Mouse (Mus musculus) kidney, postnatal 36 days (tissue): Measurements from ENCODE around the gene Ndufb6.
A peak's percentile ranks its signal among the peaks of the same experiment; 100 is the strongest.
"Not testable (repeated sequence)": the region's sequence is repeated elsewhere in the genome, so short reads cannot be mapped to it uniquely, and the experiment has no call there.

Experiments
- DNase-seq, 2 experiments: peaks; one replicate each; pipeline ENCODE4 v3.0.0; 2021 to 2022; ENCODE audit warnings: mixed read lengths in 2 of 2

The Ndufb6 gene

DNA sequence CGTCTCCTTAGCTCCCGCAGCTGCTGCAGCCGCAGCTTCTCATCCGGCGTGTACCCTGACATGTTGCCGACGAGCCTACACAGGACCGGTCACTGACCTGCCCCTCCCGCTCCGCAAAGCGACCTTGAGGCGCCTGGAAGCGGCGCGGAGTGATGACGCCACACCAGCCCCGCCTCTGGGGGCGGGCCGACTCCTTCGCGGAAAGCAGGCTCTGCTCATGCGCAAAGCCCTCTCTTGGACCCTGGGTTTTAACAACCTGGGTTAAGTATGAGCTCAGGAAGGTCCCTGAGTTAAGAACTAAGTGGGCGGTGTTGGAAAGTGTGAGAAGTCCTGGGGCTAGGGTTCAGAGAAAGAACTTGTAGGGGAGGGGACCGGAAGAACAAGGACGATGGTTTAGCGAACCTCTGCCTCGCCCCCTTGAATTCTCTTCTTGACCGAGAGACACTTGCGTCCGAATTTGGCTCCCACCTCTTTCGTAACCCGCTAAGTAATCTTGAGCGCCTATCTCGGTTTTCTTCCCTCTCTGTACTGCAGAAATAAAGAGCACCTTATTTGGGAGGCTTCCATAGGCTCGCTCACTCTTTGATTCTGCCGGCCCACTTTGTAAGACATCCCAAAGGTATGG lies at the start of gene Ndufb6:
Gene Ndufb6, minus strand, starts transcription at position 146 of the 625 bp plus-strand sequence.
- peak; percentile 95 to 98 for DNase-seq

DNA sequence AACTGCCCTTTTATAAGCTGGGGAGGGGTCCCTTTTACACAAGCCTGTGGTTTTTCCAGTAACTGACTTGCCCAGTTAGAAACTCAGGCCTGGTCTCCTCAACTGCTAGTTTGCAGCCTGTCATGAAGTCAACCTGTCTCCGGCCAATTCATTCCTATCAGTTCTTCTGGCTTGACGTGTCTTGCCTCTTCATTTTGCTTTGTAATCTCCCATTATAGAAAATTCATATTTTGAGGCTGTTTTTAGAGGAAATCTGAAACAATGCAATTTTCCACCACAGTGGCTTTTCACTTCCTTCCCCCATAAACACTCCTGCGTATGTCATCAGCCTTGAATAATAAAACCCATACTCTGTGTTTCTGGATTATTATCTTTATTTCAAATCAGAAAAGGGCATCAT lies 47.9 kb upstream of the Ndufb6 start:
- DNase-seq, result no peak

DNA sequence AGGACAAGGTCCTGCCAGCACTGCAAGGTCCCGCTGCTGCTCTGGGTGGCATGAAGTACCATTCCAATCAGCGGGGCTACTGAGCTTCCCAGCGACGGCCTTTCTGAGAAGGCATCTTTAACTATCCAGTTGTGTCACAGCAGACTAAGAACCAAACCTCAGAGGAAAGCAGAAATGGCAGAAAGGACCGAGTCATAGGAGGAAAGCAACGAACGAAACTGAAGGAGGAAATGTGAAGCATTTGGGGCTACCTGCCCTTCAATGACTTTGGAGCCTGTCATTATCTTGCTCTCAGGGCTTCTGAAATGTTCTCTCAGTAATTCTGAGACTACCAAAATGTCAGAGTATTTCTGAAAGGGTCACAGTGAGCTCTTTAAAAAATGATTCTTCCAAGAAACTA lies 45.4 kb upstream of the Ndufb6 start:
- no peak for DNase-seq

DNA sequence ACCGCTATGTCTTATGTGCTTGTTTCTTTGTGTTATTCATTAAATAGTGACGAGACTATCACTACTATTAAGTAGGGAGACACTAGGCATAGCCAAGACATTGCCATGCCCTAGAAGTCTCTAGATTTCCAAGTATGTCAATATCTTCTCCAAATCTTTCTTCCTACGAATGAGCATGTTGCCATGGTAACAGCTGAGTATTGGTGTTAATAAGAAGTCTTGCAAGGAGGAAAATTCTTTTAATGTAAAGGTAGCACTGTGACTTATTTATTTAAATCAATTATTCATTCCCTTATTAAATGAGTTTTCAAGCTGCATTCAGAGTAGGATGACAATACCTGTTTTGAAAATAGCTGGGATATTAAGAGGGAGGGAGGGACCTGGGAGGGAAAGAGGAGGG lies 38.2 kb upstream of the Ndufb6 start:
- no peak for DNase-seq

DNA sequence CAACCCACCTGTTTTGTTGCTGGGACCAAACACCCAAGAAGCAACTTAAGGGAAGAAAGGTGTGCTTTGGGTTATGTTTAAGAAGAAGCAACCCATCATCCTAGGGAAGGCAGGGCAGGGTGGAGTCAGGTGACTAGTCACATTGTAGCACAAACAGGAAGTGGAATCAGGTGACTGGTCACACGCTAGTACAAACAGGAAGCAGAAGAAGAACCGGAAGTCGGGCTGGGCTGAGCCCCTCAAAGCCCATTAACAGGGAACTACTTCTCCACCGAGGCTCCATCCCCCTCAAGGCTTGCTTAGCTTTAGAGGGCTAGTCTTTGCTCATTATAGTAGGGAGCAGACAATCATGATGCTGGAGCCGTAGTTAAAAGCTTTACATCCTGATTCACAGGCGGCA lies 33.8 kb upstream of the Ndufb6 start:
- no peak for DNase-seq

DNA sequence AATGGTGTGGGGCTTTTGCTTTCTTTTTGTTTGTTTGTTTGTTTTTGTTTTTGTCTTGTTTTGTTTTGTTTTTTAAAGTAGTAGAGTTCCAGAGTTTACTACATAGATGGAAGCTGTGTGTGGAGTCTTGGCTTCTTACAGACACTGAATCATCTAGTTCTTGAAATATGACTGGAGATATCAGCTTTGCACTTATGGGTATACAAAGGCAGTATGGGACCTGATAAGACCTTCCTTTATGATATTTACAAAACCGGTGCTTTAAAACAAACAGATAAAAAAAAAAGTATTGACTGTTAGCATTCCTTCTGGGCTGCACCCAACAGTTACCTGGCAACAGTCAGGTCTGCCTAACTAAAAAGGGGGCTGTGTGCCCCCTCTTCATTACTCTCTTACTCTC lies 33.0 kb upstream of the Ndufb6 start:
- DNase-seq, result no peak

DNA sequence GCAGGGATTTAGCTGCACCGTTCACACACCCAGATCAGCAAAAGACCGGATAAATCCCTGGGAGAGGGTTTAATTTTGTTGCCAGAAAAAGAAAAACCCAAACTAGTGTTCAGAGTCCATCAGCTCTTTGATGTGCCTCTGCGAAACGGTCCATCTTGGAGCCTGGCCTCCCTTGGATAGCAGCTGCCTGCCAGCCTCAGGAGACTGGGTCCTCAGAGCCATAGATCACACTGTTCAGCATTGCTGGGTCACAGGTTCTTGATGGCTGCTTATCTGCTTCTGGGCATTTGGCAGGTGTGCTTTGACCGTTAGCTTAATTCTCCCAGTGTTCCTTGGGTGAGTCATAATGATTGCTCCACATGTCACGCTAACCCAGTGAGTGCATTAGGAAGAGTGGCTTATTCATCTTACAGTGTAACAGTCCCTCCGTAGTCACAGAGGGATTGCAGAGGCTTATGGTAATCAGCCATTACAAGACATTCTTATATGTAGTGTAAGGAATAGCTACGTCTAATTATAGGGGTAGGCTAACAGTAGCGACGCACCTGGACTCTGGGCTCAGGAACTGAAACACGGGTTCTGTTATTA lies 31.7 kb upstream of the Ndufb6 start:
- no peak for DNase-seq

DNA sequence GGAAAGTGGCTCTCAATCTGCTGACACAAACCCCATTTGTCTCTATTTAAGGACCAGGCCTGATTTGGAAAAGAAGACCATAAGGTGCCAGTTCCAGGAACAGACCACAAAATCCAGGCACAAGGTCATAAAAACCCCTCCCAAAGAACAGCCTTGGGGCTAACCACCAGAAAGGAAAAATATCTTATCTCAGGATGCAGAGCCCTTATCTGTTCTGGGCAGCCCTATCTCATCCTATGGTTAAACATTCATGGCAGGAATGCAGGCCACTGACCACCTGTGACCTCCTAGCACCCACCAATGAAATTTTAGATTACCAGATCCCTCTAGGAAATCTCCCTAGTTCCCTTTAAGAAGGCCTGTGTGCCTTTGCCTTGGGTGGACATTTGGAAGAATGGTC lies 30.5 kb upstream of the Ndufb6 start:
- no peak for DNase-seq

DNA sequence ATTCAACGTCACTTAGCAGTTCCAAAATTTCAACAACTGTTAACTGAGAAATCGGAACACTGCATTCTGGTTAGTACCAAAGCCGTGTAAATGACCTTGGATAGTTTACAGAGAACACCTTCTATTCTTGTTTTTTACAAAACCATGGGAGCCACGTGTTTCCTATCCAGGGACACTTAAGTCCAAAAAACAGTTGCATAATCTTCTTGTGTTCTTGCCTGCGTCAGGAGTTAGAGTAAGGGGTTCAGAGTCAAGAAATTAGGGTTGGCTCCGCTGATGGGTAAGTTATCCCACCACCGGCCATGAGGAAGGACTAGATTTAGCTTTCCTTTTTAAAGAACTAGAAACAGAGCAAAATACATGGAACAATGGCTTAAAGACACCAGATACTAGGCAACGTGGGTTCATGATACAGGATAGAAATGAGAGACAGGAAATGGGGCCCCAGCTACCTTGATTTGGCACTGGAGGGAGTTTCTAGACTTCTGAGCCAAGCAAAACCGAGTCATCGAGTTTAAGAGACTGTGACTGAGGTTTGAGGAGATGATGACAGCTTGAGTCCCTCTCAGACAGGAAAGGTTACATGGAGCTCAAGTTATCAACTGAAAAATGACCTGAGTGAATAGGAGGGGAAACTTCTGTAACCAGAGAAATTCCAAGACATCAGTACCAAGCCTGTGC lies 23.4 kb upstream of the Ndufb6 start:
- DNase-seq, result no peak

DNA sequence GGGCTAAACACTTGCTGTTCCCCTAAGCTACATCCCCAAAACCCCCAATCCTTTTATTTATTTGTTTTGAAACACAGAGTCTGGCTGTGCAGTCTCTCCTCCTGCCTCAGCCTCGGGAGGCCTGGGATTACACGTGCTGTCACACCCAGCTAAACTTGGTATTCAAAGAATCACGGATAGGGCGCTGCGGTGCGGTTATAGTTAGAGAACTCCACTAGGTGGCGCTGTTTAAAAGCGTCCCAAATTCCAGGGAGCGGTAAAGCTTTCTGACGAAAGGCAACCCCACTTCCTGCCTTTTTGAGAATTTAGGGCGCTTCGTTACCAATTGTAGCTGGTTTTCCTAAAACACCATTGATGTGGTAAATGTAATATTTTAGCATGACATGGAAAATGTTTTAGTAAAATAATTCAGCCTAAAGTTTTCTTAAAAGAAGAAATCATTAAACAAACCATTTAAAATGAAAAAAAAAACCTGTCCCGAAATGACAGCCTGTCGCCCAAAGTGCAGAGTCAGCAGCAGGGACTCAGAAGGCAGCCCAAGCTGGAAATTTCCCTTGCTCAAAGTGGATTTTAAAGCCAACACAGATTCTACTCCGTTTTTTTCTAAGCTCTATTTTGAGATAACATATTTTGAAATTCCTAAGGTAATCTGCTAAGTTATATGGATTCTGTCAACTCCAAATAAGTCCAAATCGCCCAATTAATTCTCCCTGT lies 22.0 kb upstream of the Ndufb6 start:
- DNase-seq, result peak; percentile 63 to 78

DNA sequence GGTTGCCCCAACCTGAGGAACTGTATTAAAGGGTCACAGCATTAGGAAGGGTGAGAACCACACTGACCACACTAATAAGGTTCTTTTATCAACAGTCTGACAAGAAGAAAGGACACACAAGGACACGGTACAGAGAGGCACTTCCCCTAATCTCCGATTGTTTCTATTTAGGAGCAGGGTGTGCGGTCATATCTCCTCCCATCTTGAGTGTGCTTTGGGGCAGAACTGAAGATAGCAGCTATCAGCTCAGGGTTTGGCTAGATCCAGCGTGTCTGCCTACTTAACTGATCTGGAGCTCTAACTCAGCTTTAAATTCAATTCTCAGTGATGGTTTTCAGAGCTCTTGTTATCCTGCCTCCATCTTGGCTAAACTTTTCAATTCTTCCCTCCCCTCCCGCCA lies 19.9 kb upstream of the Ndufb6 start:
- DNase-seq, result no peak

DNA sequence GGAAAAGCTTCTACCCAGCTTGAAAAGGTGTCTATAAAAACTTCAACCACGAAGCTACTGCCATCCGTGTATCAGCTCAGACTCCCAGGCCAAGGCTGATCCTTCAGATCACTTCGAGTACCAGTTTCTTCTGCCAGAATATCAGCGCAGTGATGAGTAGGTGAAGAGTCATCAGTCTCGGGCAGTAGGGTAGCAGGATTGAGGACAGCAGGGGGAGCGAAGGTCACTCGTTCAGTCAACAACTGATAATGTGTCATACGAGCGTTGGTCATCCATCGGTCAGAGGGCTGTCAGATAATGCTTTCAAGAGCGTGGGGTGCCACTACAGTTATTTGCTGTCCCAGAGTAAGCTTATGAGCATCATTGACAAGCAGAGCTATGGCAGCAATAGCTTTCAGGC lies 12.3 kb upstream of the Ndufb6 start:
- not testable (repeated sequence) for DNase-seq

DNA sequence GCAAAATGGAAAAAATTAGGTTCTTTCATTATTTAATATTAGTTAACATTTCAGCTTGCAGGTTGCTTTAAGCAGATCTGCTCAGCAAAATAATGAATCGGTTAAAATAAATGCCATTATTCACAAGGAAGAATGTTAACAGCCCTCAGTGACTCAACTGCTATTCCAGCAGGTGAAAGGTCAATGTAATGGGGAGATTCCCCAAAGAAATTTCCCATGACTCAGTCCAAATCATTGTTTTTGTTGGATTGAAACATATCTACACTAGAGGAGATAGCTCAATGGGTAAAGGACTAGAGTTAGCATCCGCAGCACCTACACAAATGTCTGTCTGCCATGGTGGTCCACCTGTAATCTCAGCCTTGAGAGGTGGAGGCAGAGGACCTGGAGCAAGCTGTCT lies 9.8 kb upstream of the Ndufb6 start:
- DNase-seq, result no peak

DNA sequence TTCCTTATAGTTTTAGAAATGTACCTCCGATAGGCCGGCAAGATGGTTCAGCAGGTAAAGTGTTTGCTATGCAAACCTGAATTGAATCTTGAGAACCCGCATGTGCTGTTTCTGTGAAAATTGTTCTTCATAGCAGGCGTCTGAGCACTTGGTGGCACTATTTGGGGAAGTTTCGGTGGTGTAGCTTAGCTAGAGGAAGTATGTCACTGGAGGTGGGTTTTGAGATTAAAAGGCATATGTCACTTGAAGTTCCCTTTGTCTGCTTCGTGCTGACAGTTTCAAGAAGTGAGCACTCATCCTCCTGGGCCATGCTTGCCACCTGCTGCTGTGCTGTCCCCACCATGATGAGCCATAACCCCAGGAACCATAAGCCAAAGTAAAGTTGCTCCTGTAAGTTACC lies 8.2 kb upstream of the Ndufb6 start:
- no peak for DNase-seq

DNA sequence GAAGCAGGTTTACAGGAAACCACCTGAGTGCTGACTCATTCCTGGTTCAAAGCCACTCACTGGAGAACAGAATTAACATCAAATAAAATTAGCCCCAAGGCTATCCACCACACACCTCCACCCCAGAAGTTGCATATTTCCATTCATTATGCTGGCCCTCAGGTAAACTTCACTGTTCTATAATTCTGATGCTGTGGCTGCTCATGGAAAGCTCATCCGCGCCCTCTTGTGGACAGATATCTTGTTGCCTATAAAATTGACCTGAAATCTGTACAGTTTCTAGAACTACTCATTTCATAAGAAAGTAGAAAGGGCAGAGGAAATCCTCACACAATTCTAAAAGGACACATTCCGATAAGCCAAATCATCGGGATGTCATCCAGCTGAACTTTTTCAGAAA lies 6.4 kb upstream of the Ndufb6 start:
- DNase-seq, result peak; percentile 83 to 89

DNA sequence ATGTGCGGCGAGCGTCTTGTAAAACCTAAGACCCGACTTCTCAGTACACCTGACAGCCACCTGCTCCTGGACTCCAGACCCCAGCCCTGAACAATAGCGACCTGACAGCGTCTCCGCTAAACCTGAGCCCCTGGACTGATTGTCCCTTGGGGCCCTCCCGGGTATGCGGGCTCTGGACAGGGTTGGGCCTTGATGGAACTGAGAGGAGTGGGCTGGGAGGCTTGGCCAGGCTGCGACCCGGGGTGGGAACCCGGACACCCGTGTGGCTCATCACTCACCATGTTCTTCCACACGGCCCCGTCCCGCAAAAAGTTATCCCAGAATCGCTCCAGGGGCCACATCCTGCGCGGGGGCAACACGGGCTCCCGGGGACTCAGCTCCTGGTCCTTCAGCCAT lies 343 bp downstream of the Ndufb6 start:
- DNase-seq, result peak in 1 of 2 experiments; percentile 11

DNA sequence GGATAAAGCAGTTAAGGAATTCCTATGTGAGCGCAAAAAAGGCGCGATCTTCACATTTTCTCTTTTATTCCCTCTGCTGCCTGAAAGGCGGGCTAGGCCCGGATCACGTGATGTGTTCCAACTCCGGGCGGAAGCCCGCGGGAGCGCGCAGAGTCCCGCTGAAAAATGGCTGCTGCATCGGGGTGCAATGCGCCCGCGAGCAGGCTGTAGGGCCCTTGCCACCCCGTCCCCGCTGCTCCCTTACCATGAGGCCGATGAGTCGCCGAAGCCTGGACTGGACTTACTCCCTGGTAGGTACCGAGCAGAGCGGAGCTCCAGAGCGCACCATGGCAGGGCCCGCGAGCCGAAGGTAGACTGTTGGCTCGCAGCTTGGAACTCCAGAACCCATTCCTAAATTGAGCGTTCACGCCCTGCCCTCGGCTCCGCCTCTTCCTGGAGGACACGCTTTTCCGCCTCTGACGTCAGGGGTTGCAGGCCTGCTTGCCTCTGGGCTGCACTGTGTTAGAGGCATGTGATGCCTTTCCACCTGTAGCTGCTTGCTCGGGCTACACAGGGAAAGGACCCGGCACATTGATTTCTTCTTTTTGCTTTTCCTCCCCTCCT lies 9.7 kb downstream of the Ndufb6 start, which contains the start of the genes Smim27 and Topors:
Gene Smim27, plus strand, starts transcription at position 150 of the 603 bp plus-strand sequence.
Gene Topors, minus strand, starts transcription at position 421 of the 603 bp plus-strand sequence.
- peak; percentile 97 for DNase-seq

DNA sequence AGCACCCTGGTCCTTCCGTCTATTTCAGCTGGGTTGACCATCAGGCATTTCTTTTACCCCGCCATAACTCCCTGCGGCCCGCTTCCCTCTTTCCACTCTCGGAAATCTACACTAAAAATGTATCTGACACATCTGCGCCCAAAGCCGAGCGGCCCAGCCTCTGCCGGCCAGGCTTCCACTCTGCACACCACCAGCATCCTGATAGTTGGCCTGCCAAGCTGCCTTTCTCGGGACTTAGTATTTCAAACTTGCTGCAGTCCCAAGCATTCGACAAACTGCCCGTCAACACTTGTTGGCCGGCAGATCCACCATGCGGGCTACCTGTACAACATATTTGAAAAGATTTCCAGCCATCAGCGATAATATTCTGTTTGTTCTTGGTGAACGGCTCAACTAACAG lies 10.4 kb downstream of the Ndufb6 start:
- DNase-seq, result no peak

DNA sequence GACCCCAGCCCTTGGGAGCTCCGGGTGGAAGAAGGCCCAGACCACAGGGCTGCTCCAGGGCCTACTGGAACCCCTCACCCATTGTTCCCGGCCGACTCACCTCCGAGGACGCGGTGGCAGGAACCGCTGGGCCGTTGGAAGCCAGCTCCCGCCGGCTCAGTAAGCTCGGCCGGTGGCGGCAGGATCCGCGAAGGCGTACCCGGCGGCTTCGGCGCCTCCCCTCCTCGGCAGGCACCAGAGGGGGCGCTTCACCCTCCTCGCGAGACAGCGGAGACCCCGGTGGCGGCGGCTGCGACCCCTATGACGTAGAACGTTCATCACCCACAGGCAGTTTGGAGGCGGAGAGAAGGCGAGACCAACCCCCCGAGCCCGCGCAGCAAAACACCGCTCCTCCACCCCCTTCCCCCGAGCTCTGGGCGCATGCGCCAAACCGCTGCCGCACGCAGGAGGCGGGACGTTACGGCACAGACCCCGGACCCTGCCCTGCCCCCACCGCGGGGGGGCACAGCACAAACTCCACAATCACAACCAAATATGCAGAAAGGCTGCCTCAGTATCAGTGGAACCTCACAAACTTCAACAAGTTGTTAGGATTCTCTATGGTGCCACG lies 10.9 kb downstream of the Ndufb6 start:
- peak; percentile 94 to 96 for DNase-seq

DNA sequence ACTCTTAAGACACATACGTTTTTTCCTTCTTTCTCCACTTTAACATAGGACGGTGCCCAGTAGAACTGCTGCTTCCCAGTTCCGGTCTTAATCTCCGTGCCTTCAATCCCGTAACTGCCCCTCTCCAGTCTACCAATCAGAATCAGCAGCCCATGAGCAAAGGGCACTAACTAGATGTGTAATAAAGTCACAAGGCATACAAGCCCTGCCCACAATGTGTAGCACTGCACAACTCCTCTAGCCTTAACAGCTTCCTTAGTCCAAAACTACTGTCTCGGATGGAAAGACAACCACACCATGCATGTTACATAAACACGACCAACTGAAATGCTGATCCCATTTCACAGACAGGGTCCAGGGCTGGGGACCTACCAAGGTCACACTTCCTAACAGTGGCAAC lies 11.5 kb downstream of the Ndufb6 start:
- DNase-seq, result peak; percentile 60 to 74

DNA sequence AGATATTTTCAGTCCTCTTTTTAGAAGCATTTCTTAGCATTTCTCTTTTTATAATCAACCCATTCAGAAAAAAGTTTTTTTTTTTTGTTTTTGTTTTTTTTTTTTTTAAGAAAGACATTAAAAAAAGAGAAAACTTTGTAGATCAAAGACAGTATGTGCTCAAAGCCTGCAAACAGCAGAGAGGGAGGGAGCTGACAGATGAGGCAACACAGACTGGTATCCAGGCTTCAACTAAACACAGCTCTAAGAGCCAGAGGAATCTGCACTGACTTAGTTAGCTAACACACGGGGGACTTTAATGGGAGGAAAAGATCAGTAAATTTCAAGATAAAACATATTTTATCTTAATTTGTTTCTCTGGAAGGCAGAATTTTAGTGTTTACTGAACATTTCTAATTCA lies 14.9 kb downstream of the Ndufb6 start:
- DNase-seq, result no peak

DNA sequence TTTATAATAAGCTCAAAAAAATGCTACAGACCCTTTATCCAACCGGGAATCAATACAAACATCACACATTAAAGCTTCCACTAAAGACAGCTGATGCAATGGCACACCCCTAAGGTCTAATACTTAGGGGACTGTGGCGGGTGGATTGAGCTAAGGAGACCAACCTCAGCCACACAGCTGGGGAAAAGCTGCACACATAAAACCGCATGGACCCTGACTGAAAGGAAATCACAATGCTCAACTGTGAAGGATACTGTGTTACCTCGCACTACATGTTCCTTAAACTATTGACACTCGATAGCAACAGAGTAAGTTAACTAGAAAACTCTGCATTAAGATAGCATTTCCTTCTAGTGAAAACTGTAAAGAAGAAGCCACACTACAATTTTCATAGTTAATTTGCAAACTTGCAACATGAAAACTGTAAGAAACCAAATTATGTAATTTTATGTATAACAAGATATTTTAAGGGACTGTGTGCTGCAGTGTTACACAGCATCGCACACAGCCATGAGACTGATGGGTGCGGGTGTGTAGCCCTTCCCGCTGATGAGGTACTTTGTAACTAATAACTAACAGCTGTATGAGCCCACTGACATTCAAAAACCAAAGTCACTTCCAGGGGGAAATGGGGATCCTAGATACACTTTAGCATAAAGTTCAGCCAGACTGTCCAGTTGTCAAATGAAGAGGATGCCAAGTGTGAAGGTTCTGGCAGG lies 24.7 kb downstream of the Ndufb6 start:
- DNase-seq, result no peak
